Mouse (Mus musculus) left cerebral cortex, adult 18-20 months (tissue): ENCODE measurements around the gene Atp2c2. TPM values are rescaled to one million over a fixed set of nuclear protein-coding genes. Genes with fewer than 3 reads are reported as not detected.

Source experiments
- DNase-seq, 2 experiments: peaks; one replicate each; pipeline ENCODE4 v3.0.0; 2021 to 2022; ENCODE audit warnings: low spot score in 2 of 2, mixed read lengths in 1 of 2
- total RNA-seq, 2 experiments: library from RNA; stranded (reverse); gene quantifications; 2 replicates each; pipeline ENCODE4 v1.2.3; 2021

Gene Atp2c2
- total RNA-seq, 2 experiments from 2014 or later = 1.9 to 2.1 TPM

GRCm38 (mm10) chr8:119698960-119699359, 849 bp upstream of the Atp2c2 start:
- peak; percentile 21 to 51 for DNase-seq

DNA sequence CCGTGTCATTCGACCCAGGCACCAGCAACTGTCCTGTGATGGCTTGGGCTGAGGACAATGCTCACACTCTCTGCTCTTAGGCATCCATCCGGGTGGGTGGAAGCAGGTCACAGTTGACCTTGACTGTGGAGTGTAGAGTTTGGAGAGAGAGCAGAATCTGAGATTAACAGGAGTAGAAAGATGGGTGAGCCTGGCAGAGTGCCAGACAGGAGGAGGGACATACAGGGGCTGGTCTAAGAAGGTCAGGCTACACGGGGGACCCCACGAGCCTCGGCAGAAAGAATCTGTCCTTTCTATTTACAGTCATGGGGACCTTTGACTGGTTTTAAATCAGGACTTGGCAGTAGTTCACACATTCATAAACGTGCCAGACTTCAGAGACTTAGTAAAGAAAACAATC, 3.2 kb downstream of the Atp2c2 start:
- DNase-seq = no peak

DNA sequence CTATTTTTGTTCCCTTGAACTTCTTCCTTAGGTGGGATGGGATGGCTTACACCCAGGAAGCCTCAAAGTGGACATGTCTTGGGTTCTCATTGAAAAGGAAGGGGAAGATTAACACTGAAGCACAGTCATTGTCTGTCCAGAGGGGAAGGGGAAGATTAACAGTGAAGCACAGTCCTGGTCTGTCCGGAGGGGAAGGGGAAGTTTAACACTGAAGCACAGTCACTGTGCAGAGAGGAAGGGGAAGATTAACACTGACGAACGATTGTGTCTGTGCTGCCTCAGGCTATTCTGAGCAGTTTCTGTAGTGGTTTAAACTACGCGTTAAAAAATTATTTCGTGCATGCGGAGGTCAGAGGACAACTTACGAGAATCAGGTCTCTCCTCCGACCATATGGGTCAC, 7.3 kb downstream of the Atp2c2 start:
- no peak for DNase-seq

- no peak for DNase-seq
These were observed 8.7 kb downstream of the Atp2c2 start for GRCm38 (mm10) chr8:119708471-119708870.

- DNase-seq = no peak
These were observed 9.3 kb downstream of the Atp2c2 start for GRCm38 (mm10) chr8:119708878-119709702.

DNA sequence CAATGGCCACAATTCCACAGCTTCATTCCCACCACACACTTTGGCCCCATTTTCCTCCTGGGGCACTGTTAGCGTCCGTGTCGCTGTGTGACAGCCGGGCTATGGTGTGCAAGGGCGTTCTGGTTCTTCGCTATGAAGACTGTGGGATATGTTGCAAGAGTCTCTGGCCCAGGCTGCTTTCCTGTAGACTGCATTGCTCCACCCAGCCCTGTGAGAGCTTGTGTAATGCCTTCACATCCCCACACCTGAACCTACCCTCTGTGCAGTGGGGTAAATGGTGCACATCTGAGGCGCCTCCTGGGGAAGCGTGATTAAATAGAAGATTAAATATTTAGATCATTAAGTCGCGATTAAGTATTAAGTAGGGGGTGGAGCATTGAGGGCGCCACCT, 9.9 kb downstream of the Atp2c2 start:
- DNase-seq = no peak

DNA sequence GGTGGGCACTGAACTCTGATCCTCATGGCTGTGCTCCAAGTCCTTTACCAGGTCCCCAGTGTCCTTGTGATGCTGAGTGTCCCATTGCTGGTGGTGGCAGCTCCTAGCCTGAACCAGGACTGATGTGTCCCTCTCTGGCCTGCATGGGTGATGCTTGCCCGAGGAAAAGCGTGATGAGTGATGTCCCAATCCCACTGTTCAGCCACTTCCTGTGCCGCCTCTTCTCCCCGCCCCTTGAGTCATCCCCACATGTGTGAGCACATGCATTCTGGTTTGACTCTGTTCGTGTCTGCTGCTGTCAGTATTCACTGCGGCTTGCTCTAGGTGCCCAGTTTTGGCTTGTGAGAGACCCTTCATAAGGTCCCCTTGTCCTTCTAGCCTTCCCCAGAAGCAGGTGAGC, 12.4 kb downstream of the Atp2c2 start:
- DNase-seq = no peak

DNA sequence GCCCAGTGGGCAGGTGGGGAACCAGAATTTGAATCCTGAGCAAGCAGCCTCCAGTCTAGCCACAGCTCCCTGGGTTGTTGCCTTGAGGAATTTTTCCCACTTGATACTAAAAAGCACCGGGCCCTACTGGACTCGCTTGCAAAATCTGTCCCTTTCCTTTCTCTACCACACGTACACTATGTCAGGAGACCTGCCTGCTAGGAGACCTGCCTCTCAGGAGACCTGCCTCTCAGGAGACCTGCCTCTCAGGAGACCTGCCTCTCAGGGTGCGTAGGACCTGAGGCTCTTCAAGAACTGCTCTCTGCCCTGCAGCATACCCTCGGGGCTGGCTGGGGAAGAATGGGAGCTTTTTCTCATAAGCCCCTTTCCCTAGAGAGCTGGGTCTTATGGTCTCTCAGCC, 13.6 kb downstream of the Atp2c2 start:
- DNase-seq = no peak

GRCm38 (mm10) chr8:119715221-119715620, 15.4 kb downstream of the Atp2c2 start:
- DNase-seq = no peak

- no peak for DNase-seq
These were observed 17.0 kb downstream of the Atp2c2 start for GRCm38 (mm10) chr8:119716730-119717299.

GRCm38 (mm10) chr8:119717765-119718164, 18.0 kb downstream of the Atp2c2 start:
- DNase-seq = no peak

DNA sequence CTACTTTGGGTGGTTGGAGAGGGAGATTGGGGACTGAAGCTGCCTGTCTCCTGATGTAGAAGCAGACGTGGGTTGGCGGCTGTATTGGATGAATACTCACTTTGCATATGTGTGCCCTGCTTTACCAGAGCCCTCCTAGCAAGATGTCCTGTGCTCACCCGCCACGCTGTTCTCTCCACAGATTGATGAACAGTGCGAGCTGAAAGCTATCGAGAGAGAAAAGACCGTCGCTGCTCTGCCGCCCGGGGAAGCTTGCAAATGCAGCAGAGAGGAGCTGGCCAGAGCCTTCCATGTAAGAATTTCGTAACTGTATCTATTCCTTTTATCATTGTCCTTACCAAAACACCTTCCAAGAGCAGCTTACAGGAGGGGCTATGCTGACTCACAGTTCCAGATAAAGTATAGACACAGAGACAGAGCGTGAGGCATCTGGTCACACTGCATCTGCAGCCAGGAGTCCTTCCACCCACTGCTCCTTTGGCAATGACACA, 19.2 kb downstream of the Atp2c2 start:
- peak; percentile 50 to 54 for DNase-seq

DNA sequence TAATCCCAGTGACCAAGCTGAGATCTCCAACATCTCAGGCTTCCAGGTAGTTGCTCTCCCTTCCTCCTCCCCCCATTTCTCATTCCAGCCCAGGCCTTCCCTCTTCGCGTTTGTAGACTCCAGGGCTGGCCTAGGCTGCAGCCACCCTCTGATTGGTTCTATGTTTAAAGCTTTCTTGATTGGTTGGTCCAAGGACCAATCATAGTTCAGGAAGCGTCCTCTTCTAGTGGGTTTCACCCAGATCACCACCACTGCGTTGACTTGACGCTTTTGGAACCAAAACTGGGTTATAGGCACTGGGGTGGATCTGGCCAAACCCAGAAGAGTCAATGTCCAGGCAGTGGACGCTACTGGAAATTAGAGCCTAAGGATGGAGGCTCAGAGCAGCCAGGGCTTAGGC, 22.5 kb downstream of the Atp2c2 start:
- no peak for DNase-seq

GRCm38 (mm10) chr8:119723676-119724075, 23.9 kb downstream of the Atp2c2 start:
- no peak for DNase-seq

DNA sequence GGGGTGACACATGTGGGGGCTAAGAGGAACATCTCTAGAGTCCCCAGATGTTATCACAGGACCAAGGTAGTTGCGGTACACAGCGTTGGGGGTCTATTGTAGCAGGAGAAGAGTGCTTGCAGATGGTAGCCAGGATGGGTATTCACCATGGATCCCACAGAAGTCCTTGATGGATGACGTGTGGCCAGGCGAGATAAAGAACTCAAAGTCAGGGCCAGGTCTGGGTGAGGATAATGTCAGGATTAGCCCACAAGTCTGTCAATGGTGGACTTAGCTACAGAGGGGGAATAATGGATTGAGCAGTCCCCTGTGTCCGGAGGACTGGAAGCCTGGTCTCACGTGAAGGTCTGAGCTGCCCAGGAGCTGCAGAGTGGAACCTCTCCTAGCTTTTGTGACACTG, 24.8 kb downstream of the Atp2c2 start:
- no peak for DNase-seq

DNA sequence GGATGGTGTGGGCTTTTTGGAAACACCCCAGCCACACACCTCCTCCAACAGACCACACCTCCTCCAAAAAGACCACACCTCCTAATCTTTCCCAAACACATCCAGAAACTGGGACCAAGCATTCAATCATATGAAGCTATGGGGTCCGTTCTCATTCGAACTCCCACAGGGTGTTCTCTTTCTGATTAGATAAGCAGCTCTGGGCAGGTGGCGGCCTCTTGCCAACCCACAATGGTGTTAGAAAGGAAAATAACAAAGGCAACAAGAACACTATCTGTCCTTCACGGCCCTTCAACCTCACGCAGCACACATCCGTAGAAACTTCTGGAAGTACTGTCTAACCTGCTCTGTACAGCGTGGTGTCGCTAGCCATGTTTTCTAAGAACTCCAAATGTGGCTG, 27.3 kb downstream of the Atp2c2 start:
- no peak for DNase-seq

- DNase-seq = no peak
These were observed 28.6 kb downstream of the Atp2c2 start for GRCm38 (mm10) chr8:119728351-119728895.

DNA sequence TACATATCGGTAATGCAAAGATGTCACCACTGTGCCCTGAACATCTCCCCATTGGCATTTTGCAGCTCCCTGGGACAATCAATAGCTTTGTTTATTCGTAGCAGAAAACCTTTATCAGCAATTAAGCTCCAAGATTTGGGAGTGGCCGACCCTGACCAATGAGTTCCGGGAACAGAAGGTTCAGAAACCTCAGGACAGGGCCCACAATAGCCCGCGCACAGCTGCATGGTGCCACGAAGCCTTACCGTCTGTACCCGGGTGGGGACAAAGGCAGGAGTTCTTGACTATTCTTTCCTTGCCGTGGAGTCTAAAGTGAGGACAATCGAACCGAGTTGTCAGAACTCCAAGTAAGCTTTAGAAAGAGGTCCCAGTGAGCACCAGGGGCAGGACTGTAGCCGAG, 32.3 kb downstream of the Atp2c2 start:
- DNase-seq = no peak

GRCm38 (mm10) chr8:119736348-119736917, 36.6 kb downstream of the Atp2c2 start:
- DNase-seq = no peak

DNA sequence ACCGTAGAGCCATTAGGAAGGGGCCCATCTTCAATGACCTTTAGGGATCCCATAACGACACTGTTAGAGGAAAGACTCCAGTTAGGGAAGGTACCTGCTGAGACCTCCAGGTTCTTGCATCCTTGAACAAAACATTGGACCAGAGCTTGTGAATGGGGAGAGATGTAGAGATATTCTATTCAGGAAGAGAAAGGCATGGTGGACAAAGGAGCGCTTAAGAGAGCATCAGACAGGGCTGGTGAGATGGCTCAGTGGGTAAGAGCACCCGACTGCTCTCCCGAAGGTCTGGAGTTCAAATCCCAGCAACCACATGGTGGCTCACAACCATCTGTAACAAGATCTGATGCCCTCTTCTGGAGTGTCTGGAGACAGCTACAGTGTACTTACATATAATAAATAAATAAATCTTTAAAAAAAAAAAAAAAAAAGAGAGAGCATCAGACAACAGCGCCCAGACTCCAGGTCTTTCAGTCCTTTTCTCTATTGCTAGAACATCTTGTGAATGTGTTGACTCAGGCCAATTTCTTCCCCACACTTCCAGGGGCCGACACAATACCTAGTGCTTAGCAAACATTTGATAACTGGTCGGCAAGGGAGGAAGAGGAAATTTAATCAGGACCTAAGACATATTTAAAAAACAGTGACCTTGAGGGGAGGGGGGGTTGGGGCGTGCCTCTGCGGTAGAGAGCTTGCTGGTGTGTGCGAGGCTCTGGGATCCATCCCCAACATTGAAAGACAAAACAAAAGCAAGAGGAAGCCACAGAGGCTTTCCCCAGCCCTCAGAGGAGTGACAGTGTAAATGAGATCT, 37.5 kb downstream of the Atp2c2 start:
- no peak for DNase-seq
